ENCODE assay signal across 23 mouse cellular contexts in the genomic region with DNA sequence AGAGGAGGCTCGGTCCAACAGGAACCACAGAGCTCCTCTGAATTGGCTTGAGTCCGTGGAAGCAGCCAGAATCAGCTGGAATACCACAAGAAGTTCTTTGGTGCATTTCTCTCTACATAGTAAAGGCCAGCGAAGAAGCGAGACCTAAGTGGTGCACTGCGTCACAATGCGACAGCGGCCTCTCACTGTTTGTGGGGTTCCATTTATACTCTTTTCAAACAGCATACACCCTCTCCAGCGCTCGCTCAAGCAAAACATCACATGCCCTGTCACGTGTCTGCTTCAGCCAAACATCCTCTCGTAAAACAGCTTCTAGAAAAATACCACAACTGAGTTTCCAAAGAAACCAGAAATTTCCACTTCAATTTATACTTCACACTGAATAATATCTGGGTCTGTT.
DNase-seq lines count a peak whose midpoint lies in the region; TF ChIP-seq lines count a peak whose summit lies in the region.
"Had no signal": no experiment of that assay in that cellular context is flagged by ENCODE, and none has a peak within 500 bp of the region (broad histone marks: within the 10 kb centered on the region; RNA-seq: fewer than 3 reads in every experiment).

No protein-coding gene starts in this region.

- H3K9ac ChIP-seq in heart, adult 2 months (ENCODE audit: low read depth, low read length) = no peak overlapping the region
- H3K9ac ChIP-seq: hindbrain, embryonic 12.5 days; limb, embryonic 12.5 days; lung, embryonic 15.5 days had no signal

- no peaks in the 10 kb centered on the region for H3K27me3 ChIP-seq in heart, adult 2 months (ENCODE audit: control insufficient read depth, insufficient read depth, low read length)
- no peaks in the 10 kb centered on the region for H3K27me3 ChIP-seq in small intestine, adult 2 months (ENCODE audit: control insufficient read depth, insufficient read depth, low read length)
- H3K27me3 ChIP-seq: limb, embryonic 12.5 days; lung, embryonic 15.5 days; Patski had no signal

- H3K27ac ChIP-seq in heart, adult 2 months = no peak overlapping the region
- peak overlapping the region; percentile 93 for H3K27ac ChIP-seq in small intestine, adult 2 months (ENCODE audit: insufficient read depth, low read depth, low read length)
- H3K27ac ChIP-seq: hindbrain, embryonic 12.5 days; hindbrain, postnatal 0 days; kidney, postnatal 0 days; limb, embryonic 12.5 days; lung, embryonic 15.5 days had no signal

- intact Hi-C loops in heart, adult 2 months (cut with DNase I) = loop anchor here (5.0 kb wide), 3 partner anchors 53 to 138 kb away; no protein-coding TSS in a partner anchor

- DNase-seq in heart, adult 11 months = peak; percentile 82
- no peak for DNase-seq in heart, adult 2 months
- DNase-seq in spleen, postnatal 36 days (ENCODE audit: low spot score in 2 of 2) = peak; percentile 25 to 34
- no peak for DNase-seq in spleen, adult 18-20 months
- peak; percentile 83 for DNase-seq in T-cell, adult 2 months (ENCODE audit: low spot score)
- DNase-seq in liver = no peak
- no peak for DNase-seq in left cerebral cortex, adult 11 months (ENCODE audit: low spot score)
- DNase-seq: cerebellum, adult 18-20 months; cerebellum, postnatal 10 days; heart, postnatal 36 days; kidney, adult 2 months; kidney, postnatal 4 days; layer of hippocampus, postnatal 36 days had no signal

- no peaks in the 10 kb centered on the region; the same call in none of the 2 replicates for H3K36me3 ChIP-seq in heart, adult 2 months (ENCODE audit: control insufficient read depth, insufficient read depth, low read length)
- H3K36me3 ChIP-seq in small intestine, adult 2 months (ENCODE audit: control insufficient read depth, insufficient read depth, low read length) = 0 out of 2 replicates have a peak, but pooled peaks cover 2% of the 10 kb centered on the region
- H3K36me3 ChIP-seq: G1E; hindbrain, embryonic 12.5 days; limb, embryonic 12.5 days; lung, embryonic 15.5 days had no signal

- H3K4me1 ChIP-seq in heart, adult 2 months (ENCODE audit: control insufficient read depth, insufficient read depth, low read length) = peaks cover 34% of the 10 kb centered on the region
- H3K4me1 ChIP-seq in small intestine, adult 2 months (ENCODE audit: control insufficient read depth, insufficient read depth, insufficient read length, low read length) = peaks cover 58% of the 10 kb centered on the region

- H3K4me3 ChIP-seq in heart, adult 2 months = no peak overlapping the region
- H3K4me3 ChIP-seq in small intestine, adult 2 months (ENCODE audit: low read depth, low read length) = no peak overlapping the region
- H3K4me3 ChIP-seq: erythroblast, embryonic 14.5 days; hindbrain, embryonic 12.5 days; limb, embryonic 12.5 days; lung, embryonic 15.5 days; myocyte had no signal

- WGBS in heart, adult 2 months = 94% methylated on average over 11 of the region's 11 CpGs
- 80% methylated on average over 11 of the region's 11 CpGs for WGBS in small intestine, adult 2 months

- no peak for TF ChIP-seq POLR2A in heart, adult 2 months (IDR thresholded peaks at IDR 0.05; ENCODE audit: insufficient read depth, low read depth, low read length)
- TF ChIP-seq POLR2A in small intestine, adult 2 months (IDR thresholded peaks at IDR 0.05; ENCODE audit: low read depth, low read length) = no peak

- TF ChIP-seq EP300 in heart, adult 2 months (IDR thresholded peaks at IDR 0.05; ENCODE audit: insufficient read depth, low read depth, low read length) = no peak

- H3K79me2 ChIP-seq in heart, adult 2 months (replicated peaks; ENCODE audit: control insufficient read depth, insufficient read depth, low read length) = peaks cover 2% of the 10 kb centered on the region

- TF ChIP-seq CTCF in heart, adult 2 months (IDR thresholded peaks at IDR 0.05) = no peak
- no peak for TF ChIP-seq CTCF in small intestine, adult 2 months (IDR thresholded peaks at IDR 0.05; ENCODE audit: extremely low read depth, insufficient read length, insufficient replicate concordance, low read depth, low read length)

Comparison
In these comparisons a context has a peak if more than half of its experiments do, and no peak if none do; other contexts are left out.
1. DNase-seq: peak in heart, adult 11 months (single experiment), spleen, postnatal 36 days (2 of 2) and T-cell, adult 2 months (single experiment); none in heart, adult 2 months (0 of 2), spleen, adult 18-20 months (0 of 2), liver (single experiment) and left cerebral cortex, adult 11 months (single experiment).